Mouse (Mus musculus): Measurements from ENCODE around the gene Flywch2. TPM values are rescaled to one million over a fixed set of nuclear protein-coding genes. Genes with fewer than 3 reads are reported as not detected.

Gene Flywch2
- total and polyA plus RNA-seq, 3 experiments: 0.62 to 6.2 TPM; not detected in 1

DNA sequence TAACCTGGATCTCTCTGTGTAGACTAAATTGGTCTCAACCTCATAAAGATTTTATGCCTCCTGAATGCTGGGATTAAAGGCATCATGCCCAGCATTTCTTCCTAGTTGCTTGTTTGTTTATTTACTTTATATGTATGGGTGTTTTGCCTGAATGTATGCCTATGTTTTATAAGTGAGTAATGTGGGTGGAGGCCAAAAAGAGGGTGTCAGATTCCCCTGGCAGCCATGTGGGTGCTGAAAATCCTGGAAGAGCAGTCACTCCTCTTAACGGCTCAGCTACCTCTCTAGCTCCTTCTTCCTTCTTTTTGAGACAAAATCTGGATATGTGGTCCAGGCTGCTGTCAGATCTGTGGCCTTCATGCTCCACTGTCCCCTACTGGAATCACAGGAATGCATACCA lies 55.4 kb downstream of the Flywch2 start:
- H3K4me3 ChIP-seq (ENCODE audit: control insufficient read depth in 1 of 2, insufficient read depth in 1 of 2, low read depth in 2 of 2, low read length in 2 of 2): no peak overlapping the region
- TF ChIP-seq MXI1 (IDR thresholded peaks at IDR 0.05; ENCODE audit: low read depth, low read length) (no peak), SMC3 (IDR thresholded peaks at IDR 0.05; ENCODE audit: low read depth, low read length) (no peak), ZMIZ1 (IDR thresholded peaks at IDR 0.05; ENCODE audit: low read depth, low read length) (no peak), KAT2A (conservative IDR thresholded peaks at IDR 0.05; ENCODE audit: low read depth, low read length) (no peak), SIN3A (IDR thresholded peaks at IDR 0.05; ENCODE audit: low read length) (no peak), CTCF (IDR thresholded peaks at IDR 0.05 in 2 of 3, conservative IDR thresholded peaks at IDR 0.05 in 1 of 3; ENCODE audit: control insufficient read depth in 1 of 3, insufficient read depth in 1 of 3, low read depth in 2 of 3, low read length in 3 of 3, poor library complexity in 1 of 3, severe bottlenecking in 1 of 3) (no peak), ZC3H11A (IDR thresholded peaks at IDR 0.05; ENCODE audit: low read depth, low read length) (no peak), TBP (IDR thresholded peaks at IDR 0.05; ENCODE audit: low read depth, low read length) (no peak), MAFK (IDR thresholded peaks at IDR 0.05; ENCODE audit: borderline replicate concordance, low read depth, low read length) (no peak), CHD2 (IDR thresholded peaks at IDR 0.05; ENCODE audit: low read length) (no peak)

More for the DNA sequence above, 55.4 kb downstream of the Flywch2 start:
- H3K27ac ChIP-seq (ENCODE audit: control insufficient read depth, low read depth, low read length): no peak overlapping the region
- no peak overlapping the region for H3K9ac ChIP-seq (ENCODE audit: control insufficient read depth, low read depth, low read length, poor library complexity, severe bottlenecking)
- DNase-seq (ENCODE audit: low read depth, low spot score): no peak
- H3K27me3 ChIP-seq (ENCODE audit: control insufficient read depth in 1 of 2, insufficient read depth in 2 of 2, low read length in 2 of 2): no peaks in the 10 kb centered on the region
- peaks cover 2 to 17% of the 10 kb centered on the region in 2 experiments; a peak in 3 of 4 replicates for H3K4me1 ChIP-seq (ENCODE audit: control insufficient read depth in 1 of 2, insufficient read depth in 2 of 2, low read length in 2 of 2)
- peaks cover 8% of the 10 kb centered on the region for H3K79me2 ChIP-seq (ENCODE audit: control insufficient read depth, insufficient read depth, low read length, poor library complexity)
- H3K9me3 ChIP-seq (replicated peaks; ENCODE audit: insufficient read depth, low read length): no peaks in the 10 kb centered on the region
- H3K36me3 ChIP-seq (ENCODE audit: control insufficient read depth in 1 of 2, insufficient read depth in 2 of 2, low read length in 2 of 2): peaks cover 0 to 13% of the 10 kb centered on the region in 2 experiments; a peak in 3 of 4 replicates

Other genes with a start within 250 kb of the Flywch2 start
- 3.4 and 3.8 TPM in 2 replicates for gene Zfp213, start 221.8 kb downstream of the Flywch2 start, total RNA-seq (2012; rRNA removed)
- gene Zfp213, start 221.8 kb downstream of the Flywch2 start, polyA plus RNA-seq (2012; ENCODE audit: insufficient read depth in 1 of 2, insufficient read length in 2 of 2, low read depth in 1 of 2, low replicate concordance in 2 of 2, missing spikeins in 1 of 2): 1 to 10 TPM in 1 of 2 experiments, not detected in 1; 3.0 TPM
- gene Zfp13, start 186.6 kb downstream of the Flywch2 start, total RNA-seq (2012; rRNA removed): 0.08 and 0.16 TPM in 2 replicates
- gene Zfp13, start 186.6 kb downstream of the Flywch2 start, polyA plus RNA-seq (2012; ENCODE audit: insufficient read depth in 1 of 2, insufficient read length in 2 of 2, low read depth in 1 of 2, low replicate concordance in 2 of 2, missing spikeins in 1 of 2): under 1 TPM in 1 of 2 experiments, not detected in 1; 0.38 TPM
- not detected in 2 replicates for gene Zscan10, start 185.2 kb downstream of the Flywch2 start, total RNA-seq (2012; rRNA removed)
- under 1 TPM in 1 of 2 experiments, not detected in 1; 0.08 TPM for gene Zscan10, start 185.2 kb downstream of the Flywch2 start, polyA plus RNA-seq (2012; ENCODE audit: insufficient read depth in 1 of 2, insufficient read length in 2 of 2, low read depth in 1 of 2, low replicate concordance in 2 of 2, missing spikeins in 1 of 2)
- 0.03 TPM in 1 of 2 replicates, not detected in the other for gene Mmp25, start 140.8 kb downstream of the Flywch2 start, total RNA-seq (2012; rRNA removed)
- gene Mmp25, start 140.8 kb downstream of the Flywch2 start, polyA plus RNA-seq (2012; ENCODE audit: insufficient read depth in 1 of 2, insufficient read length in 2 of 2, low read depth in 1 of 2, low replicate concordance in 2 of 2, missing spikeins in 1 of 2): under 1 TPM in 1 of 2 experiments, not detected in 1; 0.01 TPM
- gene Bicdl2, start 125.6 kb downstream of the Flywch2 start, total RNA-seq (2012; rRNA removed): 0.08 TPM in 1 of 2 replicates, not detected in the other
- gene Bicdl2, start 125.6 kb downstream of the Flywch2 start, polyA plus RNA-seq (2012; ENCODE audit: insufficient read depth in 1 of 2, insufficient read length in 2 of 2, low read depth in 1 of 2, low replicate concordance in 2 of 2, missing spikeins in 1 of 2): under 1 TPM in 1 of 2 experiments, not detected in 1; 0.17 TPM
- 11.0 and 15.6 TPM in 2 replicates for gene Hcfc1r1, start 112.5 kb downstream of the Flywch2 start, total RNA-seq (2012; rRNA removed)
- 10 to 100 TPM in 1 of 2 experiments, not detected in 1; 81.6 TPM for gene Hcfc1r1, start 112.5 kb downstream of the Flywch2 start, polyA plus RNA-seq (2012; ENCODE audit: insufficient read depth in 1 of 2, insufficient read length in 2 of 2, low read depth in 1 of 2, low replicate concordance in 2 of 2, missing spikeins in 1 of 2)
- gene Thoc6, start 112.2 kb downstream of the Flywch2 start, total RNA-seq (2012; rRNA removed): 26.4 and 36.9 TPM in 2 replicates
- gene Thoc6, start 112.2 kb downstream of the Flywch2 start, polyA plus RNA-seq (2012; ENCODE audit: insufficient read depth in 1 of 2, insufficient read length in 2 of 2, low read depth in 1 of 2, low replicate concordance in 2 of 2, missing spikeins in 1 of 2): 10 to 100 TPM in 1 of 2 experiments, not detected in 1; 62.9 TPM
- gene Tnfrsf12a, start 108.6 kb downstream of the Flywch2 start, total RNA-seq (2012; rRNA removed): 15.4 and 18.8 TPM in 2 replicates
- gene Tnfrsf12a, start 108.6 kb downstream of the Flywch2 start, polyA plus RNA-seq (2012; ENCODE audit: insufficient read depth in 1 of 2, insufficient read length in 2 of 2, low read depth in 1 of 2, low replicate concordance in 2 of 2, missing spikeins in 1 of 2): 10 to 100 TPM in 1 of 2 experiments, not detected in 1; 14.7 TPM
- not detected in 2 replicates for gene Cldn6, start 106.8 kb downstream of the Flywch2 start, total RNA-seq (2012; rRNA removed)
- not detected for gene Cldn6, start 106.8 kb downstream of the Flywch2 start, polyA plus RNA-seq (2012; ENCODE audit: insufficient read depth in 1 of 2, insufficient read length in 2 of 2, low read depth in 1 of 2, low replicate concordance in 2 of 2, missing spikeins in 1 of 2)
- 0.19 and 0.26 TPM in 2 replicates for gene Cldn9, start 102.1 kb downstream of the Flywch2 start, total RNA-seq (2012; rRNA removed)
- under 1 TPM in 1 of 2 experiments, not detected in 1; 0.18 TPM for gene Cldn9, start 102.1 kb downstream of the Flywch2 start, polyA plus RNA-seq (2012; ENCODE audit: insufficient read depth in 1 of 2, insufficient read length in 2 of 2, low read depth in 1 of 2, low replicate concordance in 2 of 2, missing spikeins in 1 of 2)
- not detected in 2 replicates for gene 1520401A03Rik, start 63.3 kb downstream of the Flywch2 start, total RNA-seq (2012; rRNA removed)
- not detected for gene 1520401A03Rik, start 63.3 kb downstream of the Flywch2 start, polyA plus RNA-seq (2012; ENCODE audit: insufficient read depth in 1 of 2, insufficient read length in 2 of 2, low read depth in 1 of 2, low replicate concordance in 2 of 2, missing spikeins in 1 of 2)
- gene Pkmyt1, start 59.7 kb downstream of the Flywch2 start, total RNA-seq (2012; rRNA removed): 15.8 and 16.6 TPM in 2 replicates
- gene Pkmyt1, start 59.7 kb downstream of the Flywch2 start, polyA plus RNA-seq (2012; ENCODE audit: insufficient read depth in 1 of 2, insufficient read length in 2 of 2, low read depth in 1 of 2, low replicate concordance in 2 of 2, missing spikeins in 1 of 2): 10 to 100 TPM in 1 of 2 experiments, not detected in 1; 49.8 TPM
- gene Paqr4, start 45.2 kb downstream of the Flywch2 start, total RNA-seq (2012; rRNA removed): 5.2 and 6.5 TPM in 2 replicates
- gene Paqr4, start 45.2 kb downstream of the Flywch2 start, polyA plus RNA-seq (2012; ENCODE audit: insufficient read depth in 1 of 2, insufficient read length in 2 of 2, low read depth in 1 of 2, low replicate concordance in 2 of 2, missing spikeins in 1 of 2): 10 to 100 TPM in 1 of 2 experiments, not detected in 1; 10.7 TPM
- 0.10 TPM in 1 of 2 replicates, not detected in the other for gene Kremen2, start 40.2 kb downstream of the Flywch2 start, total RNA-seq (2012; rRNA removed)
- gene Kremen2, start 40.2 kb downstream of the Flywch2 start, polyA plus RNA-seq (2012; ENCODE audit: insufficient read depth in 1 of 2, insufficient read length in 2 of 2, low read depth in 1 of 2, low replicate concordance in 2 of 2, missing spikeins in 1 of 2): under 1 TPM in 1 of 2 experiments, not detected in 1; 0.11 TPM
- 14.8 and 15.3 TPM in 2 replicates for gene Flywch1, start 14.5 kb downstream of the Flywch2 start, total RNA-seq (2012; rRNA removed)
- gene Flywch1, start 14.5 kb downstream of the Flywch2 start, polyA plus RNA-seq (2012; ENCODE audit: insufficient read depth in 1 of 2, insufficient read length in 2 of 2, low read depth in 1 of 2, low replicate concordance in 2 of 2, missing spikeins in 1 of 2): 10 to 100 TPM in 1 of 2 experiments, not detected in 1; 29.7 TPM
- 56.2 and 68.9 TPM in 2 replicates for gene Srrm2, start 4.5 kb upstream of the Flywch2 start, total RNA-seq (2012; rRNA removed)
- 100 to 1,000 TPM; 505 to 988 TPM for gene Srrm2, start 4.5 kb upstream of the Flywch2 start, polyA plus RNA-seq (2012; ENCODE audit: insufficient read depth in 1 of 2, insufficient read length in 2 of 2, low read depth in 1 of 2, low replicate concordance in 2 of 2, missing spikeins in 1 of 2)
- 453 and 486 TPM in 2 replicates for gene Elob, start 43.1 kb upstream of the Flywch2 start, total RNA-seq (2012; rRNA removed)
- 100 to 1,000 TPM in 1 of 2 experiments, not detected in 1; 609 TPM for gene Elob, start 43.1 kb upstream of the Flywch2 start, polyA plus RNA-seq (2012; ENCODE audit: insufficient read depth in 1 of 2, insufficient read length in 2 of 2, low read depth in 1 of 2, low replicate concordance in 2 of 2, missing spikeins in 1 of 2)
- 0.08 and 0.42 TPM in 2 replicates for gene Prss33, start 50.0 kb upstream of the Flywch2 start, total RNA-seq (2012; rRNA removed)
- gene Prss33, start 50.0 kb upstream of the Flywch2 start, polyA plus RNA-seq (2012; ENCODE audit: insufficient read depth in 1 of 2, insufficient read length in 2 of 2, low read depth in 1 of 2, low replicate concordance in 2 of 2, missing spikeins in 1 of 2): 1 to 10 TPM in 1 of 2 experiments, not detected in 1; 1.0 TPM
- gene Prss32, start 57.8 kb upstream of the Flywch2 start, total RNA-seq (2012; rRNA removed): not detected in 2 replicates
- gene Prss32, start 57.8 kb upstream of the Flywch2 start, polyA plus RNA-seq (2012; ENCODE audit: insufficient read depth in 1 of 2, insufficient read length in 2 of 2, low read depth in 1 of 2, low replicate concordance in 2 of 2, missing spikeins in 1 of 2): under 1 TPM in 1 of 2 experiments, not detected in 1; 0.71 TPM
- 2.6 and 3.4 TPM in 2 replicates for gene Prss41, start 58.1 kb upstream of the Flywch2 start, total RNA-seq (2012; rRNA removed)
- gene Prss41, start 58.1 kb upstream of the Flywch2 start, polyA plus RNA-seq (2012; ENCODE audit: insufficient read depth in 1 of 2, insufficient read length in 2 of 2, low read depth in 1 of 2, low replicate concordance in 2 of 2, missing spikeins in 1 of 2): 10 to 100 TPM in 1 of 2 experiments, not detected in 1; 12.8 TPM
- gene Prss21, start 82.0 kb upstream of the Flywch2 start, total RNA-seq (2012; rRNA removed): not detected in 2 replicates
- not detected for gene Prss21, start 82.0 kb upstream of the Flywch2 start, polyA plus RNA-seq (2012; ENCODE audit: insufficient read depth in 1 of 2, insufficient read length in 2 of 2, low read depth in 1 of 2, low replicate concordance in 2 of 2, missing spikeins in 1 of 2)
- gene Dcpp1, start 94.8 kb upstream of the Flywch2 start, total RNA-seq (2012; rRNA removed): not detected in 2 replicates
- not detected for gene Dcpp1, start 94.8 kb upstream of the Flywch2 start, polyA plus RNA-seq (2012; ENCODE audit: insufficient read depth in 1 of 2, insufficient read length in 2 of 2, low read depth in 1 of 2, low replicate concordance in 2 of 2, missing spikeins in 1 of 2)
- gene Dcpp2, start 94.8 kb upstream of the Flywch2 start, total RNA-seq (2012; rRNA removed): not detected in 2 replicates
- gene Dcpp2, start 94.8 kb upstream of the Flywch2 start, polyA plus RNA-seq (2012; ENCODE audit: insufficient read depth in 1 of 2, insufficient read length in 2 of 2, low read depth in 1 of 2, low replicate concordance in 2 of 2, missing spikeins in 1 of 2): not detected
- not detected in 2 replicates for gene Dcpp3, start 131.4 kb upstream of the Flywch2 start, total RNA-seq (2012; rRNA removed)
- gene Dcpp3, start 131.4 kb upstream of the Flywch2 start, polyA plus RNA-seq (2012; ENCODE audit: insufficient read depth in 1 of 2, insufficient read length in 2 of 2, low read depth in 1 of 2, low replicate concordance in 2 of 2, missing spikeins in 1 of 2): not detected
- gene Sbp, start 155.6 kb upstream of the Flywch2 start, total RNA-seq (2012; rRNA removed): not detected in 2 replicates
- gene Sbp, start 155.6 kb upstream of the Flywch2 start, polyA plus RNA-seq (2012; ENCODE audit: insufficient read depth in 1 of 2, insufficient read length in 2 of 2, low read depth in 1 of 2, low replicate concordance in 2 of 2, missing spikeins in 1 of 2): not detected
- gene Sbpl, start 169.2 kb upstream of the Flywch2 start, total RNA-seq (2012; rRNA removed): not detected in 2 replicates
- gene Sbpl, start 169.2 kb upstream of the Flywch2 start, polyA plus RNA-seq (2012; ENCODE audit: insufficient read depth in 1 of 2, insufficient read length in 2 of 2, low read depth in 1 of 2, low replicate concordance in 2 of 2, missing spikeins in 1 of 2): not detected
- gene Prss30, start 194.5 kb upstream of the Flywch2 start, total RNA-seq (2012; rRNA removed): not detected in 2 replicates
- not detected for gene Prss30, start 194.5 kb upstream of the Flywch2 start, polyA plus RNA-seq (2012; ENCODE audit: insufficient read depth in 1 of 2, insufficient read length in 2 of 2, low read depth in 1 of 2, low replicate concordance in 2 of 2, missing spikeins in 1 of 2)
- not detected in 2 replicates for gene Prss22, start 212.0 kb upstream of the Flywch2 start, total RNA-seq (2012; rRNA removed)
- gene Prss22, start 212.0 kb upstream of the Flywch2 start, polyA plus RNA-seq (2012; ENCODE audit: insufficient read depth in 1 of 2, insufficient read length in 2 of 2, low read depth in 1 of 2, low replicate concordance in 2 of 2, missing spikeins in 1 of 2): not detected

Measured in MEL (cell line).